Mouse (Mus musculus) embryo, embryonic 10.5 days (tissue): Measurements from ENCODE around the gene Eefsec.
A peak's percentile ranks its signal among the peaks of the same experiment; 100 is the strongest.

ENCODE experiments used
- DNase-seq: peaks from one replicate; pipeline ENCODE4 v3.0.0-alpha.2; 2015; ENCODE audit warnings: low spot score

Gene Eefsec

DNA sequence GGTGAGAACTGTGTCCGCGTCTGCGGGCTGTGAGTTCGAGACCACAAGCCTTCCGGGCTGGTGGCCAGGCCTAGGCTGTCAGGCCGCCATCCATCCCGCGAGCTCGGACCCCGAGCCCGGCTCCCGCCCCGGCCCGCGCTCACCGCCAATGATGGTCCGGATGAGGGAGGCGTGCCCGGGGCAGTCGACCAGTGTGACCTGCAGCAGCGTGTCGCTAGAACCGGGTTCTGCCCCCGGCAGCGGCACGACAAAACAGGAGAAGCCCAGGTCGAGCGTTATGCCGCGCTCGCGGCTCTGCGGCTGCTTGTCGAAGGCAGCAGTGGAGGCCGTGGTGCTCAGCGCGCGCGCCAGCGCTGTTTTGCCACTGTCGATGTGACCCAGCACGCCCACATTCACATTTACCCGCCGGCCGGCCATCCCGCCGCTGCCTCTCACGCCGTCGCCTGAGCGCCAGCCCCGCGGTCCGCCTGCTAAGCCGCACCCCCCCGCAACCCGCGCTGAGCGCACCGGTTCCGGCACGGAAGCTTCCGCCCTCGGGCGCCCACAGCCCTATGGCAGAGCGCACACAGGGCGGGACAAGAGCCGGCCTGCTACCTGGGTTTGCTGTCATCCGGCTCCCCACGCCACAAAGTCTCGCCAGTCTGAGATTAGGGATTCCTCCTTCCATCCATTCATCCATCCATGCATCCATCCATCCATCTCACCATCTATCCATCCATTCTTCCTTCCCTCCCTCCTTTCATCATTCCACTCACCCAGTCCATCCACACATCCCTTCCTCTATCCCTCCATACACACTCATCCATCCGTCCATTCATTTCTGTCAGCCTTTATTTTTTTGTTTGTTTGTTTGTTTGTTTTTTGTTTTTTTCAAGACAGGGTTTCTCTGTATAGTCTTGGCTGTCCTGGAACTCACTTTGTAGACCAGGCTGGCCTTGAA, at the start of gene Eefsec:
TSS of gene Eefsec (minus strand) at position 477 of the 940 bp plus-strand sequence.
- peak; percentile 83 for DNase-seq

DNA sequence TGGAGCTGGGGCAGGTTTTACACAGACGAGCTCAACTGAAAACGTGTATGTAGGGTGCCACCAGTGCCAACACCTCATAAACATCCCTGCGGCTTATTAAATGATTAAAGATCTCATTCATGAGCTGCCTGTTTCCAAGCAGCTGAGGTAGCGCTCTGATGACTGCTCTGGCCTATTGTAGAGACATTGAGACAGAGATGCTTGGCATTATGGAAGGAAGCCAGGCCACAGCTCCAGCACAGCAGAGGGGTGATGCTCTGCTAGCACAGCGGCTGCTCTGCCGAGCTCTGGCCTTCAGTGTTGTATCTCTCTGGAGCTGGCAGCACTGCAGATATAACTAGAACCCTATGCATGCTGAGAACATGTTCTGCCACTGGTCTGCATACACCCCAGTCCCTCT, 47.4 kb upstream of the Eefsec start:
- no peak for DNase-seq

DNA sequence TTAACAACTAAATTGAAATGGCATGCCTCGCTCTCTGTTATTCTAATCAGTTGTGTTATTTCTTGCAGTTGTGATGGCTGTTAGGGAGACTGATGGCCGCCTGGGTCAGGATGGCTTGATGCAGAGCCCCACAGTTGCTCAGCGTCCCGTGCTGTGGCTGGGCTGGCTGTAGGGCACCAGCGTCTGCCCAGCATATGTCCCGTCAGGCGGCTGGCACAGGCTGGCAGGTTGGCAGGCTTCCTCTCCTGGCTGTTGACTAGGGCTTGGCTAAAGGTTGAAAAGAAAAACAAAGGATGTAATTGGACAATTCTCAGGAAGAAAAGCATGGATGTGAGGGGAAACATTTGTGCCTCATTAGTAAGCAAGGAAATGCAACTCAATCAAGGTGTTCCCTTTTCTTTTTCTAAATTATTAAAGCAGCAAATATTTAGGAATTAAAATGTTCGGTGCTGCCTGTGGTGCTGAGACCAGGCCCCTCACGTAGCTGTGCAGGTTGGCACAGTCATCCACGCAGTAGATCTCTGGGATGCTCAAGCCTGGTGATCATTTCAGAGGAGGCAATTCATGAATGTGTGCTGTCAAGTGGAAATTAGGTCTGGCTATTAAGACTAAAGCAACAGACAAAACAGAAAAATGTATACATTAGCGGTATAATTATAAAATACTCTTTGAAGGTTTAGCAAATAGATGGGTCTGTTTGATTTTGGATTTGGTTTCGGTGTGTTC, 44.5 kb upstream of the Eefsec start:
- no peak for DNase-seq

DNA sequence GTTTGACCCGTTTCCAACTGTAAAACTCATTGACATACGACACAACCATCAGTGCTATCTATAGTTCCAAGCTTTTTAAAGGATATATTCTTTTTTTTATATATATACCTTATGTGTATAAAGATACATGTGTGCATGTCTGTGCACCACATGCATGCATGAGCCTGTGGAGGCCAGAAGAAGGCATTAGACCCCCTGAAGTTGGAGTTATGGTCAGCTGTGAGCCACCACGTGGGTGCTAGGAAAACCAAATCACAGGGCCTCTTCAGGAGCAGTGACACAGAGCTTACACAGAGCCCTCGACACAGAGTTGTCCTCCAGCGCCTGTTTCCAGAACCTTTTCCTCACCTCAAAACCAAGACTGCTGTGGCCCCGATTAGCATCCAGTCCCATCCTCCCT, 43.5 kb upstream of the Eefsec start:
- DNase-seq: no peak

DNA sequence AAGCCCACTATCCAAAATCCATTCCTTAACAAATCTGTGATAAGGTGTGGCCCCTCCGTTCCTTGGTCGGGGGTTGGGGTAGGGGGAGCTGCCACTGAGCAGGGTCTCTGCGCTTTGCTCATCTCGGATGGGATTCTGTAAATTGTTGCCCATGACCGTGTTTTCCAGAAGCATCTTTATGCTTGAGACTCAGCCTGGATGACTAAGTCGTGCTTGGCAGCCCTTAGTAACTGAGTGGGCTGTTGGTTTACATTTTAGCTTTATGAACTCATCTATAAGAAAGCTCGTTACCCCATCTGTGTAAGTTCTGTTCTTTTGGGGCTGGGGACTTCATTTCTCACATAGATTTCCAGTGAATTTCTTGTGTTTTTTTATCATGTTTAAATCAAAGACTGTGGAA, 42.7 kb upstream of the Eefsec start:
- DNase-seq: no peak

DNA sequence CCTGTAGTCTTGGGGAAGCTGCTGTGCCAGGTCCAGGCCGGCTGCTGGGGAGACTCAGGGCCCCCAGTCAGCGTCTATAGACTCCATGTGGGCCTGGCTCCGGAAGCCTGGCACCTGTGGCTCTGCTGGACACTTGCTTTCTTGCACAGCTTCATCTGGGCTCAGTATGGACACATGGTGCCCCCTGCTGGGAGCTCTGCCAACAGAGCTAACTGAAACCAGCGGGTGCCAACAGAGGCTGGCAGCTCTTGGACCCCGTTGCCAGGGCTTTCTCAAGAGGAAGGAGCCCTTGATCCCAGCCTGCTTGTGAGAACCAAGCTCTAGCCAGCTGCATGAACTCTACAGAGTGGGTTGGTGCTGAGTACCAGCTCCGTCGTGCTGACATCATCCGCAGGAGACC, 40.6 kb upstream of the Eefsec start:
- DNase-seq: peak; percentile 34

DNA sequence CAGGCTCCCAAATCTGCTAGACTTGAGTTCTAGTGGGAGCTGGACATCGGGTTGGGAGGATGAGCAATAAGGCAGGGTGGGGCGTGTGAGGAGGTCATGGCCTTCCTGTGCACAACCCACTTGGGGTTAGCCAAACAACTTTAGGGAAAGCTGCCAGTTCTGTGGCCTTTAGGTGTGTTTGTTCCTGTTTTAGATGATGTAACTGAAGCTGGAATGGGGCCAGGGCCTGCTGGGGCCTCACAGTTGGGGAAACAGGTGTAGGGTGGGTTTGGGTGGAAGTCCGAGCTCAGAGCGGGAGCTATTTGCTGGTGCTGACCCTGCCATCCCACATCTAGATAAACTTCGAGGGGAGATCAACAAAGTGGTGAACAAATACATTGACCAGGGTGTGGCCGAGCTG, 39.0 kb upstream of the Eefsec start:
- no peak for DNase-seq

DNA sequence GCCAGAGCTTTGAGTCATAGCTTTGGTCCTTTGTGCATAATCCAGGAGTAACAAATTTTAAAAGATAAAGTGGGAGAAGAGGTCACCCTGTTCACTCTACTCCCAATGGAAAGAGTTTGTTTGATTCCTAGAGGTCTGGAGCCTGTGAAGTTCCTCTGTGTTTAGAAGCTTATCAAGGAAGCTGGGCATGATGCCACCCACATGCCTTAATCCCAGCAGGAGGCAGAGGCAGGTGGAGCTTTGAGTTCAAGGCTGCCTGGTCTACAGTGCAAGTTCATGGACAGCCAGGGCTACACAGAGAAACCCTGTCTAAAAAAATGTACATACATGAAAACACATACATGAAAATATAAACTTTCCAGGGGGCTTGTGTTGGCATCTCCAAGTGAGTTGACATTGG, 37.6 kb upstream of the Eefsec start:
- DNase-seq: no peak

DNA sequence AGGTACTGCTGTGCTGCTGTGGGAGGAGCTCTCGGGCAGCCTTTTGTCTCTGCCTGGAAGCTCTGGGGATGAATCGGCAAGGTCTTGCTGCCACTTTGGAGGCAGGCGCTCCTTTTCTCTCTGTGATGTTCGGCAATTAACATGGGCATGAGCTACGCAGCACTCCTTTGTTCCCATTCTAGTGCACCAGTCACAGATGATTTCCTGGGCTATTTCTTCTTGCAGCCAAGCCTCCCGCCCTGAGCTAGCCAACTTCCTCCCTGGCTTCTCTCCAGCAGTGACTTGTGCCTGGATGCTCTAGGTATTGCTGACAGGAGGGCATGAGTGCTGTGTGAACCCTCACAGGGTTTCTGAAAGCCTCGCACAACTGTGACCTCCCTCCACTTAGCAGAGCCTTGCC, 36.8 kb upstream of the Eefsec start:
- DNase-seq: no peak

DNA sequence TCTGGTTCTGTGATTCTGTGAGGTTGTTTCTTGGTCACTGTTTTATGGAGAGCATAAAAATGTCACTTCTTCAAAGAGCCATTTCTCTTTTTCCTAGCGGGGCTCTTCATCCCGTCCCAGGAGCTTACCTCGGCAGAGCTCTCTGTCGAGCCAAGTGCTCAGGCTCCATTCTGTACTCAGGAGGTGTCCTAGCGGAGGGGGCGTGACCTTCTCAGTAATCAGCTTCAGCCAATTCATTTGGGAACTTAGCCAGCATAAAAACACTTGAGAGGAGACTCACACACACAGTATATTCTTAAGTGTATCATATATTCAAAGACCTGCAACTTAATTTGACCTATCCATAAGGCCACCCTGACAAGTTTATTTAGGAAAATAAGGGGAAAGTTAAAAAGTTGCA, 34.1 kb upstream of the Eefsec start:
- DNase-seq: no peak

DNA sequence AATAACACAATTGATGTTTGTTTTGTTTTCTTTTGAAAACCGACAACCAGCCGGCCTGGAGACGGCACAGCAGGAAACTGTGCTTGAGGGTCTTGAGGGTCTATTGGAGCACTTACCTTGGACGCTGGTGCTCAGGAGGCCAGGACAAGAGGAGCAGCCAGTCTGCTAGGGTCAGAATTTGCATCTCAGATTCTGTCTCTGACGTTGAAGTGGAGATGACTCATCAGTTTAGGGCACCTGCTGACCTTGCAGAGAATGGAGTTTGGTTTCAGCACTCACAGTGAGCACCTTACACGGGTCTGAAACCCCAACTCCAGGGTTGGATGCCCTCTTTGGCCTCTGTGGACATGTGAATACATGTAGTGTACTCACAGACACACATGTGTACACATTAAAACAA, 23.5 kb upstream of the Eefsec start:
- DNase-seq: no peak

DNA sequence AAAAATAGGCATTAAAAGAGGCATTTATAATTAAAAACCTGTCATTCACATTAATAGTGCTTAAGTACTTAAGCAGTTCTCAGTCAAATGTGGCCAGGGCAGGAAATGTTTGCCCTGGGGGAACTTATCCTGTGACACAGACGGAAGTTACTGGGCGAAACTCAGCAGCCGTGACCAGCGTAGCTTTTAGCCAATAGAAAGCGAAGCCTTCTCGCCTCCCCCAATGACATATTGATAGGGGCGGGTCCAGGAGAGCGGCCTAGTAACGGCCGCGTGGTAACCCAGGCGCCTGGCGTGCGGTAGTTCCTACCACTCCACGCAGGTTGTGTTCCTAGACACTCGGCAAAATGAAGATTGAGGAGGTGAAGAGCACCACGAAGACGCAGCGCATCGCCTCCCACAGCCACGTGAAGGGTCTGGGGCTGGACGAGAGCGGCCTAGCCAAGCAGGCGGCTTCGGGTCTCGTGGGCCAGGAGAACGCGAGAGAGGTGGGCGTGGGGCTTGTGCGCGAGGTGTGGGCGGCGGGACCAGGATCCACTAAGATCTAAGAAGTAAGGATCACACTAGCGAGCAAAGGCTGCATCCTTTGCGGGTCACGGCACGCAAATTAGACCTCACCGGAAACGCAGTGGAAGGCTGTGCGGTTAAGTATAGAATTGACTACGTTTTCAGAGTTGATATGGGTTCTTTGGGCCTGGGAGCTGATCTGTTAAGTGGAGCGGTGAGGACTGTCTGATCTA, 19.0 kb upstream of the Eefsec start, which contains the start of gene Ruvbl1:
TSS of gene Ruvbl1 (plus strand) at position 229 of the 740 bp plus-strand sequence.
- peak; percentile 98 for DNase-seq

DNA sequence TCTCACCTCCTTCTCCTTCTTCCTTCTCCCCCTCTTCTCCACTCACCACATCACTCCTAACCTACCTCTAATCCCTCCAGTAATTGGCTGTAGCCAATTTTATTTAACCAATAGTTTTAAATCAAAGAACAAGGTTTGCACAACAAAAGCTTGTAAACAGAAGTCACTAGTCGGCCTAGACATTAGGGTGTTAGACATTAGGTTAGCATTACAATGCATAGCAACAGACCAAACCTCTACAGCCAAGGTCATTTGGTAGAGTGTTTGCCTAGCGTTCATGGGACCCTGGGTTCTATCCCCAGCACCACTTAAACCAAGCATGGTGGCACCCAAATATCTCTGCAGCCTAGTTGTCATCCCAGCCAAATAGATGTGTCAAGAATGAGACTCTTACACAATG, 8.2 kb upstream of the Eefsec start:
- DNase-seq: no peak

DNA sequence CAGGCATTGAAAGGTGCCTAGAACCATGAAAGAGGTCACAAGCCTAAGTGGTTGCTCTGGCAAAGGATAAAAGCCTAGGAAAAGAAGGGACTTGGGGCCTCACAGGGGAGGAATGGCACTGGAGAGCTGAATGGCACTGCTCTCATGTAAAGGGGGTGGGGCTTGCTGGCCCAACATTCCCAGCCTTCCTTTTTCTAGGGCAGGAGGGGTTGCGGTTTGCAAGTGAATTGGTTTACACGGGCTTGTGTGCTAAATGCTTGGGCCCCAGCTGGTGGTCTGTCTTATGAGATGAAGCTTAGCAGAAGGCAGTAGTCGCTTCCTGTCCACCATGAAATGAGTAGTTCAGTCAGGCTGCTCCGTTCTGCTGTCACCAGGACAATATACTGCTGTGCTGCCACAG, 1.1 kb upstream of the Eefsec start:
- DNase-seq: peak; percentile 35

DNA sequence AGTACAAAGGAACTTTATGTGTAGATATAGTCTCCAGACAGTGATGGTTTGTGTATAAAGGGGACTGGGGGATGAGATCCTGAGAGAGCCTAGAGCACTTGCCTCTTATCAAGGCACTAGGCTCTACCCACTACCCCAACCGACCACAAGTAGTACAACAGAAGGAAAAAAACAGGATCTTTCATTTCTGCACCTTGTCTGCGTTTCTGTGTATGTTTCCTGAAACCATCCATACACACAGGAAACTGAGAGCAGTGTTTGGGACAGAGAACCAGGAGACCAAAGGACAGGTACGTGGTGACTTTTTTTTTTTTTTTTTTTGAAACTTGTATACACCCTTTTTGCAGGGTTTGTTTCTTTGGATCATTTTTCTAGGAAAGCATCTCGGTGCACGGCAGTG, 678 bp downstream of the Eefsec start:
- peak; percentile 28 for DNase-seq

DNA sequence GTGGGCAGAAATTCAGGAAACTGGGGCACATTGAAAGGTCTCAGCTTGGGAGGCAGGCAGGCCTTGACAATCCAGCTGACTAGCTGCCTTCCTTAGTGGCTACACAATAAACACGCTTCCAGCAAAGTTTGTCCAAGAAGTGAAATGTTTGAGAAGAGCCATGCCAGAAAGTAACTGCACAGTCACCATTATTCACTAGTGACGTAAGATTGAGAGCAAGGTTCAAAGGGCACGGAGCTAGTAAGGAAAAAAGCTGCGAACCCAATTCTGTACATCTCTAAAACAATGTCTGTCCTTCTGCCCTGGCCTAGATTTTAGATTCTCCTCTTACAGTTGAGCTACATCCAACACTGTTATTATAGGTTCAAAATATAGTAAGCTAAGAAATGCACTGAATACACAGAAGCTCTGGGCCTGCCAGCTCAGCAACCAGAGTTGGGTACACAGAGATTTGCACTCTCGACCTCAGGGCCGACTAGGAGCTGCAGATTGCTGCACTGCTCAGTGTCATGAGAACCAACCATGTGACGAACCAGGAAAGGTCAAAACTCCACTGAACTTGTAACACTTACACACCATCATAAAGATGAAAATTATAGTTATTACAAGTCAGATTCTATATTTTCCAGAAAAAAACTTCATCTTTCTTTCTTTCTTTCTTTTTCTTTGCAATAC, 2.1 kb downstream of the Eefsec start:
- DNase-seq: no peak

DNA sequence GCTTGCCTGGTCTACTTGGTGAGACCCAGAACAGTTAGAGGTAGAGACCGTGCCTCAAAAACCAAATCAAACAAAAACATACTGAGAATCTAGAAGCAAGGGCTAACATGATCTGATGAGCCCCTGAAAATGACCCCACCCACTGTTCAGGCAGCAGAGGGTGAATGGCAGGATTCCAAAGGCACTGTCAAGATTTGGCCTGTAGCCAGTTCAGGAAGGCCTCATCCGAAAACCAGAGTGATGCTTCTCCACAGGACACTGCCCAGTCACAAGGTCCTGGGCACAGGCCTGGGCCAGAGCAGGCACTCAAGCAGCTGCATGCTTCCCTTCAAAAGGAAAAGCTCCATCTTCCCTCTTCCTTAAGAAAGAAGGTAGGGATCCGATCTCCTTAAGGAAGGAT, 2.9 kb downstream of the Eefsec start:
- no peak for DNase-seq

DNA sequence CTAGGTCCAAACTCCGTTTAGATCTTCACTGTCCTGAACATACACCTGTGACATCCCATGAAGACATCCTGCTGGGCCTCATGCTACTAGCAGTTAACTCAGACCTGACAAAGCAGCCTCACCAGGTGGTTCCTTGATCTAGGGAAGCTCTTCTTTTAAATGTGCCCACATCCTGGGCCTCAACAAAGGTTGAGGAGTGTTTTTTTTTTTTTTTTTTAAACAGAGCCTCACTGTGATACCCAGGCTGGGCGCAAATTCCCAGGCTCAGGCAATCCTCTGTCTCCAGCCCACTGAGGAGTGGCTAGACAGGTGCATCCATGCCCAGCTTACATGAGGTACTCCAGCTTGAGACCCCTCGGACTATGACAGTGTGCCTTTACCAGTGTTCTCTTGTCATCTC, 3.8 kb downstream of the Eefsec start:
- no peak for DNase-seq

DNA sequence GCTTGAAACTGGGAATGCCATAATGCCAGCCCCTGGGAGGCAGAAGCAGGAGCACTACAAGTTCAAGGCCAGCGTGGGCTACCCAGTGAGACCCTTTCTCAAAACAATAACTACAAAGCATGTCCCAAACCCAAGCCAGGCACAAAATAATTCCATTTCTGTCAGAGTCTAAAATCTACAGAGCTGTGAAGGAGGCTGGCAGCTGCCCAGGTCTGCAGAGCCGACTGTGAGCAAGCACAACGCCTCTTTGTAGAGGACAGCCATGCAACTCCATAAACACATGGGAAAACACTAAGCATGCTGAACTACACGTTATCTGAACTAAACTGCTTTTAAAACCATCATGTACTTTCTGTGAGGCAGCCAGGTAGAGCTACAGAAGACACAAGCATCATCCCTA, 7.3 kb downstream of the Eefsec start:
- DNase-seq: no peak

DNA sequence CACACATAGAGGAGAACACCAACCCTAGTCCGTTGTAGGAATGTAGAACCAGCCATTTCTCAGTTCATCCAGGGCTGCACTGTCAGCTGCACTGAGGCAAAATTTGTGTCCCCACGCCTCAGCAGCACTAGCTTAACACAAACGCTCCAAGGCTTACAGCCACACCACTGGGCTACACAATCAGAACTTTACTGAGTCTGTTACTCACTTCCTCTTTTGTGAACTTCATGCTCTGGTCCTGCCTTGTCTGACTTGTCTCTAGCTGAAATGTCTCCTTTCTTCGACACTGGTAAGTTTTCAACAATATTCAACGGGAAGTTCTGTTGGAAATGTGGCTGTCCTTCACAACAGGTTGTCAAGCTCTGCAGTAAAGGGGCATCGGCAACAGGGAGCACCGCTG, 10.7 kb downstream of the Eefsec start:
- no peak for DNase-seq

DNA sequence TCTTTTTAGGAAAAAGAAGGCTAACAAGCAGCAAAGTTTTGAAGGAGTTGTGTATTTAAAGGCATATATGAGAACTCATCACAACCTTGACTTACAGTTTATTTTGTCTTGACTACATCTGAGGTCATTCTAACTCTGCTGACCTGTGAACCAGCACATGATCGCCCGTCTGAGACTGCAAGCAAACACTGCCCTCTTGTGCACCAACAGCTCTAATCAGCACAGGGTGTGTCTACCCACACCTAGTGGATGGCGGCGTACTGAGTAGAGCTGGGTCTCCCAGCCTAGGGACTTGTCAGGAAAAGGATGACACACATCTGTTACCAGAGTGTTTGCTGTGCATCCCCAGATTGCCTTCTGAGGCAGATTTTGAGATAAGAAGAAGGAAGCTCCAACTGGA, 15.1 kb downstream of the Eefsec start:
- peak; percentile 73 for DNase-seq

DNA sequence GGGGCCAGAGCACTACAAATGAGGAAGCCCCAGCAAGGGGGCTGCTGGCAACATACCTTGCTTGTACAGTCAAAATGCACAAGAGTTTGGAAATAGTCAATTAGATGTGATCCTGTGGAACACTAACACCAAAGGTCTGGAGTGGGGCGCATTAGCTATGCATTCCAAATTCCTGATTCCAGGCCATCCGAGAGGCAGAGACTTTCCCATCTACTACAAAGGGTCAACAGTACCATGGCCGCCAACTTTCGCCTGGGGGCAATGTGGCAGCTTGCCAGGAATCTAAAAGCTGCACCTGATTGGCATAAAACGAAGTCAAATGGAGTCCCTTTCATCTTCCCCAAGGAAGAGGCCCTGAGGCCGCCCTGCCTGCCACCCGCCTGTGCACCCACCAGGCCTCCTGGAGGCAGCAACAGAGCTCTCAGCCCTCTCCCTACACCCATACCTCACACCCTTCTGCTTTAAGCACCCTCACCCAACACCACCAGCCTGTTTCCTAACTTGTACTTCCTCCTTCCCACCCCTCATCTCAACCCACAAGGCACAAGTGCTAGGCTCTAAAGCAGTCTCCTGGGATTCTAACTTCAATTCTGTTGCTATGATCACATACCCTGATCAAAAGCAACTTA, 30.1 kb downstream of the Eefsec start:
- no peak for DNase-seq
